Comparison of ENCODE assay signal across 11 mouse cellular contexts in the genomic region with DNA sequence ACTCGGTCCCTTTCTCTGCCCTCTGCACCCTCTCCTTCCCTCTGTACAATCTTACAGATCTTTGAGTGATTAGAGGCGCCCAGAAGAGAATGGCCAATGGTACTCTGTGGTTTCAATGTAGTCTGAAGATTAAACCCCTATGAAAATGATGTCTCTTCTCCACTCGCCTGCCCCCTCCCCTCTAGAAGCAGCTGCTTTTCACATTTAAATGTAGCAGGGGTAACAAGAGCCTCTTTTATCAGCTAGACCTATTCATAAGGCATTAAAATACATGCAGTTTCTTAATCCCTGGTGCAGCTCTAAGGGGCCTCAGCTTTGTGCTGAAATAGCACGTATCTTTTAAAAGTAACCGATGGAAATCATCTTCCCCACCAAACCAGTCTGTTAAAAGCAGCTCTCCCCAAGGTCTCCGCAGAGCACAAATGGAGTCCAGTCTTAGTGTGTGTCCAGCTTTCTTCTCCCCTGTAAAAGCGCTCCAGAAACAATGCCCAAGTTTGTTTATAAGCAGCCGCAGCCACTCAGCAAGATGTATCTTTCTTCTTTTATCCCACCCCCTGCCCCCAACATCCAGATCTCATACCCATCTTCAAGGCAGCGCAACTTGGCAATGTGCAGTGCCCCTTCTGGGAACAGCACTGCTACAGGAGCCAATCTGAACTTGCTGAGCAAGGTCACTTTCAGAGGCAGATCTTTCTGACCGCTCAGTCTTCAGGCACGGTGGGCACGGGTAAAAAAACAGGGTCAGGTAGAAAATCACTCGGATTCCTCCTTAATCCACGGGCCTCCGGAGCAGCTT.
DNase-seq lines count a peak whose midpoint lies in the region; ATAC-seq and TF ChIP-seq lines count a peak whose summit lies in the region.
"Had no signal": no experiment of that assay in that cellular context is flagged by ENCODE, and none has a peak within 500 bp of the region (broad histone marks: within the 10 kb centered on the region; RNA-seq: fewer than 3 reads in every experiment).

No protein-coding gene starts in this region.

- H3K27ac ChIP-seq in gastrocnemius, adult 2 months: peak overlapping the region; percentile 16; the same call in 1 of the 2 replicates
- H3K27ac ChIP-seq in hindbrain, embryonic 14.5 days: no peak overlapping the region
- H3K27ac ChIP-seq in neural tube, embryonic 15.5 days (replicated peaks): no peak overlapping the region
- no peak overlapping the region for H3K27ac ChIP-seq in heart, embryonic 11.5 days (ENCODE audit: low read depth, low read length)
- H3K27ac ChIP-seq: limb, embryonic 13.5 days; macrophage had no signal

- H3K4me1 ChIP-seq in hindbrain, embryonic 14.5 days (replicated peaks; ENCODE audit: control insufficient read depth, insufficient read depth, low read length): peaks cover 8% of the 10 kb centered on the region; the same call in 1 of the 2 replicates
- H3K4me1 ChIP-seq in neural tube, embryonic 15.5 days: peaks cover 8% of the 10 kb centered on the region
- H3K4me1 ChIP-seq in heart, embryonic 11.5 days (ENCODE audit: control insufficient read depth, insufficient read depth, low read length): peaks cover 3% of the 10 kb centered on the region; the same call in 1 of the 2 replicates

- H3K9ac ChIP-seq in hindbrain, embryonic 14.5 days: no peak overlapping the region
- H3K9ac ChIP-seq in neural tube, embryonic 15.5 days (replicated peaks): no peak overlapping the region
- no peak overlapping the region for H3K9ac ChIP-seq in heart, embryonic 11.5 days (ENCODE audit: low read depth, low read length)
- H3K9ac ChIP-seq: limb, embryonic 13.5 days had no signal

- no peak for ATAC-seq in hindbrain, embryonic 14.5 days (ENCODE audit: low FRiP score)
- ATAC-seq in neural tube, embryonic 15.5 days (ENCODE audit: low FRiP score): no peak
- no peak for ATAC-seq in heart, embryonic 11.5 days (replicated peaks; ENCODE audit: insufficient number of reproducible peaks, low FRiP score, low TSS enrichment)

- no peaks in the 10 kb centered on the region for H3K27me3 ChIP-seq in hindbrain, embryonic 14.5 days (ENCODE audit: control insufficient read depth, insufficient read depth, low read length)
- H3K27me3 ChIP-seq in neural tube, embryonic 15.5 days (replicated peaks): peaks cover 11% of the 10 kb centered on the region; the same call in 1 of the 2 replicates
- H3K27me3 ChIP-seq in heart, embryonic 11.5 days (ENCODE audit: control insufficient read depth, insufficient read depth, low read length): no peaks in the 10 kb centered on the region; the same call in 1 of the 2 replicates

- 20% methylated on average over 15 of the region's 15 CpGs for WGBS in hindbrain, embryonic 14.5 days
- 32% methylated on average over 15 of the region's 15 CpGs for WGBS in neural tube, embryonic 15.5 days
- 48% methylated on average over 15 of the region's 15 CpGs for WGBS in heart, embryonic 11.5 days (ENCODE audit: insufficient replicate concordance)

- no peaks in the 10 kb centered on the region for H3K36me3 ChIP-seq in hindbrain, embryonic 14.5 days (replicated peaks; ENCODE audit: control insufficient read depth, insufficient read depth)
- H3K36me3 ChIP-seq in neural tube, embryonic 15.5 days: no peaks in the 10 kb centered on the region
- no peaks in the 10 kb centered on the region for H3K36me3 ChIP-seq in heart, embryonic 11.5 days (ENCODE audit: control insufficient read depth, insufficient read depth, low read length)
- H3K36me3 ChIP-seq: limb, embryonic 13.5 days had no signal

- H3K4me3 ChIP-seq in gastrocnemius, adult 2 months: no peak overlapping the region
- H3K4me3 ChIP-seq in hindbrain, embryonic 14.5 days (replicated peaks; ENCODE audit: low read length): no peak overlapping the region
- H3K4me3 ChIP-seq in neural tube, embryonic 15.5 days (replicated peaks): no peak overlapping the region
- no peak overlapping the region for H3K4me3 ChIP-seq in heart, embryonic 11.5 days (ENCODE audit: low read depth, low read length)
- H3K4me3 ChIP-seq: limb, embryonic 13.5 days had no signal

- H3K9me3 ChIP-seq in hindbrain, embryonic 14.5 days (ENCODE audit: control insufficient read depth, low read length): no peaks in the 10 kb centered on the region
- H3K9me3 ChIP-seq in neural tube, embryonic 15.5 days (replicated peaks): no peaks in the 10 kb centered on the region
- H3K9me3 ChIP-seq in heart, embryonic 11.5 days (replicated peaks; ENCODE audit: control insufficient read depth, low read length): no peaks in the 10 kb centered on the region
- H3K9me3 ChIP-seq: limb, embryonic 13.5 days had no signal

- DNase-seq in gastrocnemius, adult 2 months: no peak
- no peak for DNase-seq in gastrocnemius, postnatal 10 days
- DNase-seq in right cerebral cortex, postnatal 4 days: peak; percentile 4
- no peak for DNase-seq in right cerebral cortex, postnatal 14 days
- DNase-seq in hindbrain, embryonic 14.5 days (ENCODE audit: low spot score): peak; percentile 28
- DNase-seq in layer of hippocampus, postnatal 10 days (ENCODE audit: low spot score in 2 of 2): no peak
- DNase-seq: cerebellum, adult 9-10 months had no signal

- H3K4me2 ChIP-seq in hindbrain, embryonic 14.5 days (replicated peaks): peak overlapping the region; percentile 10; the same call in 1 of the 2 replicates
- peak overlapping the region; percentile 3; the same call in 1 of the 2 replicates for H3K4me2 ChIP-seq in neural tube, embryonic 15.5 days
- H3K4me2 ChIP-seq in heart, embryonic 11.5 days: no peak overlapping the region
- H3K4me2 ChIP-seq: limb, embryonic 13.5 days had no signal

- intact Hi-C loops in gastrocnemius, adult 2 months (cut with DNase I): loop anchor here (5.0 to 10.0 kb wide), 2 partner anchors 281 to 488 kb away; no protein-coding TSS in a partner anchor

- no peak for TF ChIP-seq CTCF in gastrocnemius, adult 2 months (IDR thresholded peaks at IDR 0.05)

Comparison
In these comparisons a context has a peak if more than half of its experiments do, and no peak if none do; other contexts are left out.
1. DNase-seq: peak in right cerebral cortex, postnatal 4 days (single experiment) and hindbrain, embryonic 14.5 days (single experiment); none in gastrocnemius, adult 2 months (single experiment), gastrocnemius, postnatal 10 days (single experiment), right cerebral cortex, postnatal 14 days (single experiment) and layer of hippocampus, postnatal 10 days (0 of 2).